Mouse (Mus musculus): ENCODE results near the gene Raver1.

Gene Raver1

GRCm38 (mm10) chr9:21091707-21092320 is at the start of gene Raver1, which contains the start of gene Gm38431:
Gene Raver1 (minus strand): TSS chr9:21092008.
Gene Gm38431 (minus strand): TSS chr9:21091997.
- peak; percentile 99 for DNase-seq

- no peak for DNase-seq
Observed at GRCm38 (mm10) chr9:21138386-21138785, 46.6 kb upstream of the Raver1 start.

GRCm38 (mm10) chr9:21137229-21137628 is 45.4 kb upstream of the Raver1 start:
- DNase-seq, result peak; percentile 48

- DNase-seq, result no peak
Observed at GRCm38 (mm10) chr9:21136401-21136800, 44.6 kb upstream of the Raver1 start.

GRCm38 (mm10) chr9:21135941-21136381 is 44.2 kb upstream of the Raver1 start:
- no peak for DNase-seq

- no peak for DNase-seq
Observed at GRCm38 (mm10) chr9:21135329-21135890, 43.6 kb upstream of the Raver1 start.

- DNase-seq, result no peak
Observed at GRCm38 (mm10) chr9:21134595-21135328, 43.0 kb upstream of the Raver1 start.

GRCm38 (mm10) chr9:21133064-21133707 is 41.4 kb upstream of the Raver1 start:
- no peak for DNase-seq

- no peak for DNase-seq
Observed at GRCm38 (mm10) chr9:21132102-21132775, 40.4 kb upstream of the Raver1 start.

DNA sequence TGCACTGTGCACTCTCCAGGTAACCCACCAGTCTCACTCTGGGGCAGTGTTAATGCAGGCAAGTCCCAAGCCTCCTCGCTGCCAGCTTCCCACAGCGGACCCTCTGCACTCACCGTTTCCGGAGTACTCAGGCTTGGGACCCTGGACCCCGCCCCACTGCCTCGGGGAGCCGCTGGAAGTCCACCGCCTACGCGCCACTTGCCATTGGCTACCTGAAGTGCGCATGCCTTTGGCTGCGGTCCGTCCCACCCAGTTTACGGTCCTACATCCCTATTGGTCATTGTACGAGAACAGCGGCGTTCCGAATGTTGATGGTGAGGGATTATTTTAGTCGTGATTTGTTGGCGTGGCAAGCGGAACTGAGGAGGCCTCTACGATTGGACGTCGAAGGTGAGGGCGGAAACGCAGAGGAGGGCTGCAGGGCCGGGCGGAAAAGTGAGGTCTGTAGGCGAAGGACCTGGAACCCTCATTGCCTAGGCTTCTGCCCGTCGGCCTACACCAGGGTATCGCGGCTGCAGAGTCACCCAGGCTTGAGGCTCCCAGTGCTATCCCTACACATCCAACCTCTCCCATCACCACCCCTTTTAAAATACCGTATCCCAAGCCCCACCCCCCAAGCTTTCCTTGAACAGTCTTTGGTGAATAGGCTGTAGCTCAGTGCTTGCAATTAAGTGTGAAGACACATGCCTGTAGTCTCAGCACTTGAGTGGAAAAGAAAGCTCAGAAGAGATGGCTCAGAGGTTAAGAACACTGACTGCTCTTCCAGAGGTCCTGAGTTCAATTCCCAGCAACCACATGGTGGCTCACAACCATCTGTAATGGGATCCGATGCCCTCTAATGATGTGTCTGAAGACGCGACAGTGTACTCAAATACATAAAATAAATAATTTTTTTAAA is 39.5 kb upstream of the Raver1 start, which contains the start of gene Tyk2:
Gene Tyk2, minus strand, starts transcription at position 185 of the 898 bp plus-strand sequence.
- DNase-seq, result peak; percentile 96

- DNase-seq, result no peak
Observed at GRCm38 (mm10) chr9:21126259-21126627, 34.4 kb upstream of the Raver1 start.

DNA sequence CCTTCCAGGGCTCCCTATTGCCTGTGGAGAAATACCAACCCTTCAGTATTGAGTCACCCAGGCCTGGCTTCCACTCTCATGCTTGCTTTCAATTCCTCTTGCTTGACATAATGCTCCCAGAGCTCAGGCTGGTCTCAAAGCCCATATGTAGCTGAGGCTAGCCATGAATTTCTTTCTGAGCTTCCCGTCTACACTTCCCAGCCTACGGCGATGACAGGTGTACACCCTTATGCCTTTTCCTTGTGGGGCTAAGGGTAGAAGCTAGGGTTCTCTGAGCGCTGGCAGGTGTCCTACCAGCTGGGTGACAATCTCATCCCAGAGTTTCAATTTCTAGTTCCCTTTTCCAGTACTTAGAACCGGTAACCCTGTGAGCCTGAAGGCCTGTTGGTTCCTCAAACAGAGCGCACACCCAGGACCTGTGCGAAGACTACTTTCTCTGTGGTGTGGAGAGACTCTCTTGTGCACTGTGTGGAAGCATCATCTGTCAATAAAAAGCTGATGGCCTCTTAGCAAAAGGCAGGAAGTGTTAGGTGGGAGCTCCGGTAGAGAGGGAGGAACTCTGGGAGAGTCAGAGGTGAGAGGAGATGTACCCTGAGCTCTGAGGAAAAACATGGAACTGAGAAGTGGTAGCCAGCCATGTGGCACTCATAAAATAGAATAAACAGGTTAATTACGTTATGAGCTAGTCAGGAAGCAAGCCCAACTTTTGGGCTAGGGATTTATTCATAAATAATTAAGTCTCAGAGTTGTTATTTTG is 33.9 kb upstream of the Raver1 start:
- DNase-seq, result no peak

- no peak for DNase-seq
Observed at GRCm38 (mm10) chr9:21124837-21125236, 33.0 kb upstream of the Raver1 start.

DNA sequence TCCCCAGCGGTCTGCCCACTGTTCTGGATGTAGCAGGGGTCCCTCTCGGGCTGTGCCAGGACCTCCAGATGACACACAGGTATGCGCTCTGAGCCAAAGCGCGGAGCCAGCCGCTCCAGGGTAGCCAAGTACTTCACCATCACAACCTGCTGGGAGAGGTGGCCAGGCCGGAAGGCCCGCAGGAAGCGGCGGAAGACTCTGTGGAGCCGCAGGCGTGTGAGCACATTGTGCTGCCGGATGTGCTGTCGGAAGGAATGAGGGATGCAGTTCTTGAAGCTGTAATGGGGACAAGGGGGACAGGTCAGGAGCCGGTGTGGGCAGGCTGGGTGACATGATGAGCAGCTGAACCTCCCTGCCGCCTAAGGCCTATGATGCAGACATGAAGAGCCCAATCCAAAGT is 29.7 kb upstream of the Raver1 start:
- DNase-seq, result no peak

GRCm38 (mm10) chr9:21117073-21117472 is 25.3 kb upstream of the Raver1 start:
- no peak for DNase-seq

GRCm38 (mm10) chr9:21115105-21115504 is 23.3 kb upstream of the Raver1 start:
- DNase-seq, result no peak

- no peak for DNase-seq
Observed at GRCm38 (mm10) chr9:21114190-21114589, 22.4 kb upstream of the Raver1 start.

- DNase-seq, result no peak
Observed at GRCm38 (mm10) chr9:21113751-21114150, 21.9 kb upstream of the Raver1 start.

DNA sequence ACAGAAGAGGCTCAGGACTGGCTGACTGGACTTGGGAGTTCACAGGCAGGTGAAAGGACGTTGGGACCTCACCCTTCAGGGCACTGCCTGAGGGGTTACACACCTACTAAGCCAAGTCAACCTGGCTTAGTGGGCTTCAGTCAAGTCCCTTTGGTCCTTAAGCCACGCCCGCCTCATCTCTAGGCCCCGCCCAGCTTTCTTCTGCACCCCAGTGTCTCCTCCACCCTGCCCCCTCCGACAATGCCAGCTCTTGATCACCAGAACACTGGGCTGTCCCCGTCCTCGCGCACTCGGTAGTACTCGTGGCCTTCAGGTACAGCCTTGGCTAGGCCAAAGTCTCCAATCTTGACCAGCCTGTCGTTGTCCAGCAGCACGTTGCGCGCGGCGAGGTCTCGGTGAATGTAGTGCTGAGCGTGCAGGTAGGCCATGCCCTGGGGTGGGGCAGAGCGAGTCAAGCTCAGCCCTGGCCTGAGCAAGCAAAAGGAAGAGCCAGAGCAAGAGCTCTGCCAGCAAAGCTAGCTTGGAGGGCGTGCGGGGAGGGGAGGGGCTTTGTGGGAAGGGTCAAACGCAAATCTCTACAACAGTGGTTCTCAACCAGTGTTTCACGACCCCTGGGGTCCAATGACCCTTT is 15.9 kb upstream of the Raver1 start:
- no peak for DNase-seq

DNA sequence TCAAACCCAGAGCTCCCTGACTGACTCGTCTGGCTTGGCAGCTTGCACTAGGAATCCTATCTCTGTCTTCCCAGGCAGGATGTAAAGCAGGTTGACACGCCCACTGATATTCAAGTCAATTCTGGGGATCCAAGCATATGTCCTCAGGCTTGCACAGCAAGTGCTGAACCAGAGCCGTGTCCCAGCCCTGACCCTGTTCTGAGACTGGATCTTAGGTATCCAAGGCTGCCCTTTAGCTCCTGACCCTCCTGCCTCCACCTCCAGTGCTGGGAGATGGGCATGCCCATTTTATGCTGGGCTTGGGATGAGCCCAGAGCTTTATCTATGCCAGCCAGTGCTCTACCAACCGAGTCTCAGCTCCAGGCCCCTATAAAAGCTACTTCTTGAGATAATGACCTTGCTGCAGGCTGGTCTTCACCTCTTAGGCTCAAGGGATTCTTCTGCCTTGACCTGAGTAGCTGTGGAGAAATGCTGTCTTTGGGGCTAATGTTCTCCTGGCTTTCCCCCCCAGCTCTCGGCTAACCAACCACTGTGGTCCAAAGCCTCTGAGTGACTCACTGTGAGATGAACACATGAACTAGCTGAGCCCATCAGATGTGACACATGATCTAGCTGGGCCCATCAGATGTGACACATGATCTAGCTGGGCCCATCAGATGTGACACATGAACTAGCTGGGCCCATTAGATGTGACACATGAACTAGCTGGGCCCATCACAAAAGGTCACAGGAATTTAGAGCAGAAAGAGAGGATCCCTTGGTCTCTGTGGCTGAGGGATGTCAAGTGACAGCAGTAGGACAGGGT is 14.2 kb upstream of the Raver1 start:
- peak; percentile 37 for DNase-seq
